Mouse (Mus musculus): Measurements from ENCODE around the gene Pcsk6.

DNA sequence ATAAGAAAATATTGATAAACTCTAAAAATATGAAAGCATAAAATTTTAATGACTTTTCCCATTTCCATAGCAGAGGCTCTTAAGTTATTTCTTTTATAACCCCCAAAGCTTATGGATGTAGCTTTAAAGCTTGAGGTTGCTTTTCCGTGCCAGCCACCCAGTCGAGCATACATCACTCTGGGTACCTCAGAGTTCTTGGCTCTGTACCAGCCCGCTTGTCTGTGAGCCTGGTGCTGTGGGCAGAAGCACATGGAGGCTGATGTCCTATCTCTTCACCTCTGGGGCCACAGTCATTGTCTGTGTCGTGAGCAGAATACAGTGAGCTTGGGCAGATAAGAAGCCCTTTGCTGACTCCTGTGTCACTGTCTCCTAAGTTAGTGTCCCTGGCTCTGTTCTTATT lies 126.7 kb downstream of the Pcsk6 start:
- TF ChIP-seq CTCF (IDR thresholded peaks at IDR 0.05; ENCODE audit: low read depth, low read length): no peak
- TF ChIP-seq POLR2A (IDR thresholded peaks at IDR 0.05; ENCODE audit: borderline replicate concordance, low read depth, low read length): no peak

All from bone marrow macrophage, adult 2 months (primary cell).